Mouse (Mus musculus) CH12.LX (cell line): ENCODE data around the gene Pde4d. TPM values are rescaled to one million over a fixed set of nuclear protein-coding genes. Genes with fewer than 3 reads are reported as not detected.

Source experiments
- DNase-seq: peaks from one replicate; pipeline ENCODE4 v3.0.0-alpha.2; 2013; ENCODE audit errors: extremely low read depth
- H3K27ac ChIP-seq: 2 replicates; pipeline ENCODE4 v1.5.1; 2012; ENCODE audit warnings: low read depth, mild to moderate bottlenecking, control low read depth, moderate library complexity; ENCODE audit not compliant: insufficient read depth
- H3K27me3 ChIP-seq: replicated peaks from 2 replicates; pipeline ENCODE3; 2012; ENCODE audit warnings: inconsistent platforms
- H3K36me3 ChIP-seq, 2 experiments: replicated peaks in 1 of 2; 2 replicates each; pipeline versions ENCODE3 to v1.6.1; 2012; ENCODE audit warnings: inconsistent platforms in 1 of 2, low read length in 1 of 2, mild to moderate bottlenecking in 1 of 2, mixed read lengths in 1 of 2, moderate library complexity in 1 of 2; ENCODE audit not compliant: control insufficient read depth in 1 of 2, insufficient read depth in 1 of 2
- H3K4me1 ChIP-seq, 2 experiments: 2 replicates each; pipeline ENCODE4 v1.6.1; 2012; ENCODE audit warnings: inconsistent platforms in 1 of 2, moderate library complexity in 1 of 2; ENCODE audit not compliant: insufficient read depth in 2 of 2, control insufficient read depth in 1 of 2
- H3K4me2 ChIP-seq: 2 replicates; pipeline ENCODE4 v1.6.1; 2012; ENCODE audit warnings: low read depth, mild to moderate bottlenecking, control low read depth; ENCODE audit not compliant: poor library complexity, insufficient read depth, severe bottlenecking
- H3K4me3 ChIP-seq, 3 experiments: fragments of 150-350 bp in 1 of 3; sonication (generic) in 1 of 3; replicated peaks in 1 of 3; 2 replicates each; pipeline versions ENCODE3 to v1.5.1; 2011 to 2012; ENCODE audit warnings: low read depth in 2 of 3, low read length in 2 of 3, mild to moderate bottlenecking in 2 of 3, moderate library complexity in 2 of 3, control low read depth in 1 of 3, improper control_type of control experiment in 1 of 3, inconsistent platforms in 1 of 3, mixed read lengths in 1 of 3; ENCODE audit not compliant: poor library complexity in 1 of 3
- H3K79me2 ChIP-seq: replicated peaks from 2 replicates; pipeline ENCODE4 v1.6.1; 2012; ENCODE audit warnings: mild to moderate bottlenecking, moderate library complexity; ENCODE audit not compliant: control insufficient read depth, poor library complexity, insufficient read depth, severe bottlenecking; ENCODE audit errors: extremely low read depth
- H3K9ac ChIP-seq: 2 replicates; pipeline ENCODE4 v1.6.1; 2012; ENCODE audit warnings: low read depth, mild to moderate bottlenecking, control low read depth, moderate library complexity; ENCODE audit not compliant: insufficient read depth
- H3K9me3 ChIP-seq: replicated peaks from 2 replicates; pipeline ENCODE3; 2012; ENCODE audit warnings: low read length, inconsistent platforms, mixed read lengths
- BHLHE40 ChIP-seq: IDR thresholded peaks from 2 replicates; pipeline ENCODE4 v1.6.1; 2011; ENCODE audit warnings: mild to moderate bottlenecking, low read depth, low read length, improper control_type of control experiment
- E2F4 ChIP-seq: IDR thresholded peaks from 2 replicates; pipeline ENCODE4 v1.6.1; 2011; ENCODE audit warnings: low read depth, low read length, improper control_type of control experiment; ENCODE audit not compliant: insufficient replicate concordance
- EP300 ChIP-seq: IDR thresholded peaks from 2 replicates; pipeline ENCODE4 v1.6.1; 2011; ENCODE audit warnings: low read length, improper control_type of control experiment
- GABPA ChIP-seq: IDR thresholded peaks from 2 replicates; pipeline ENCODE4 v1.6.1; 2012; ENCODE audit warnings: low read depth, low read length, improper control_type of control experiment, inconsistent platforms; ENCODE audit not compliant: insufficient replicate concordance
- HCFC1 ChIP-seq: IDR thresholded peaks from 2 replicates; pipeline ENCODE4 v1.6.1; 2012; ENCODE audit warnings: low read depth, mild to moderate bottlenecking, inconsistent platforms, low read length, improper control_type of control experiment
- JUND ChIP-seq: conservative IDR thresholded peaks from 2 replicates; pipeline ENCODE4 v1.6.1; 2011; ENCODE audit warnings: low read depth, low read length, improper control_type of control experiment
- MAFK ChIP-seq: IDR thresholded peaks from 2 replicates; pipeline ENCODE4 v1.6.1; 2011; ENCODE audit warnings: low read length, improper control_type of control experiment; ENCODE audit not compliant: insufficient replicate concordance
- MAX ChIP-seq: IDR thresholded peaks from 2 replicates; pipeline ENCODE4 v1.6.1; 2011; ENCODE audit warnings: low read length, improper control_type of control experiment
- MAZ ChIP-seq: IDR thresholded peaks from 2 replicates; pipeline ENCODE4 v1.6.1; 2012; ENCODE audit warnings: low read depth, mild to moderate bottlenecking, inconsistent platforms, low read length, improper control_type of control experiment, moderate library complexity
- MYC ChIP-seq: IDR thresholded peaks from 2 replicates; pipeline ENCODE4 v1.6.1; 2011; ENCODE audit warnings: low read depth, mild to moderate bottlenecking, improper control_type of control experiment, low read length
- NELFE ChIP-seq: IDR thresholded peaks from 2 replicates; pipeline ENCODE4 v1.6.1; 2011; ENCODE audit warnings: low read depth, low read length, improper control_type of control experiment
- NRF1 ChIP-seq: IDR thresholded peaks from 2 replicates; pipeline ENCODE4 v1.6.1; 2014; ENCODE audit warnings: low read depth, mild to moderate bottlenecking, inconsistent platforms, low read length, improper control_type of control experiment, moderate library complexity
- PAX5 ChIP-seq: IDR thresholded peaks from 2 replicates; pipeline ENCODE4 v1.6.1; 2012; ENCODE audit warnings: low read length, inconsistent platforms, mixed read lengths
- POLR2A ChIP-seq: IDR thresholded peaks from 2 replicates; pipeline ENCODE4 v1.6.1; 2011; ENCODE audit warnings: low read depth, mild to moderate bottlenecking, improper control_type of control experiment, low read length
- RAD21 ChIP-seq: IDR thresholded peaks from 2 replicates; pipeline ENCODE4 v1.6.1; 2011; ENCODE audit warnings: low read depth, mild to moderate bottlenecking, low read length, improper control_type of control experiment, moderate library complexity
- TCF12 ChIP-seq: IDR thresholded peaks from 2 replicates; pipeline ENCODE4 v1.6.1; 2014; ENCODE audit warnings: low read depth, mild to moderate bottlenecking, inconsistent platforms, low read length, improper control_type of control experiment
- USF1 ChIP-seq: IDR thresholded peaks from 2 replicates; pipeline ENCODE4 v1.6.1; 2014; ENCODE audit warnings: low read depth, mild to moderate bottlenecking, inconsistent platforms, low read length, improper control_type of control experiment
- ZC3H11A ChIP-seq: IDR thresholded peaks from 2 replicates; pipeline ENCODE4 v1.6.1; 2012; ENCODE audit warnings: low read depth, mild to moderate bottlenecking, inconsistent platforms, low read length, improper control_type of control experiment
- ZKSCAN1 ChIP-seq: IDR thresholded peaks from 2 replicates; pipeline ENCODE4 v1.6.1; 2012; ENCODE audit warnings: low read depth, inconsistent platforms, low read length, improper control_type of control experiment, borderline replicate concordance
- ZMIZ1 ChIP-seq: IDR thresholded peaks from 2 replicates; pipeline ENCODE4 v1.6.1; 2012; ENCODE audit warnings: low read depth, mild to moderate bottlenecking, inconsistent platforms, low read length, improper control_type of control experiment
- dilution Hi-C: fragments of 300-500 bp; cut with MboI; formaldehyde crosslinking; loops from 2 replicates; pipeline ENCODE4 v1.14.3; 2020; ENCODE audit warnings: low sequenced_read_pairs; ENCODE audit not compliant: extremely low pct_unique_long_range_greater_than_20kb, extremely low pct_ligation_motif_present
- in situ Hi-C: fragments of 300-500 bp; cut with MboI; formaldehyde crosslinking; loops from 3 replicates; pipeline ENCODE4 v1.14.3; 2019; ENCODE audit warnings: low sequenced_read_pairs, low pct_ligation_motif_present, low pct_unique_long_range_greater_than_20kb, mixed read lengths
- polyA plus RNA-seq: library from polyadenylated mRNA; unstranded; fragments of >175 nt; gene quantifications from 2 replicates; pipeline ENCODE4 v1.2.1, GENCODE M21; 2012; ENCODE audit warnings: low read depth; ENCODE audit not compliant: insufficient read length
- total RNA-seq, 2 experiments: library from RNA; depleted of rRNA; stranded (reverse); fragments of 300-350 nt in 1 of 2; fragments of >200 nt in 1 of 2; gene quantifications; 2 replicates each; pipeline ENCODE4 v1.2.3; 2012 to 2014

Gene Pde4d
- total and polyA plus RNA-seq, 3 experiments, result not detected

DNA sequence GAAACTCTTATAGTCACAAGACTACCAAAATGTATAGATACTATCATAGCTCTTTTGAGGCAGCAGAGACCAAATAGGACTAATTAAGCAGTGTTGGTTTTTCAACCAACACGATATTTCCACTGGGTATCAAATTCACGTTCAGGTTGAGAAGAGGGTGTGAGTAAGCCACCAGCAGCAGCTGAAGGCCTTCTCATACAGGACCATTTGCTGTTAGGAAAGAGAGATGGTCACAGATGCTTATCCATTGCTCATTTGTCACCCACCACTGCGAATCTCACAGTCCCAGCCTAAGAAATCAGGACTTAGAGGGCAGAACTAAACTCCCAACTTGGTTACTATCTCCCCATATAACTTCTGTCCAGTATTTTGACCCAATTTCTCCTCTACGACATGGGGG, 1338.9 kb downstream of the Pde4d start:
- no peak for TF ChIP-seq NRF1
- no peak for TF ChIP-seq GABPA
- TF ChIP-seq TCF12, result no peak
- no peak for TF ChIP-seq BHLHE40
- TF ChIP-seq E2F4, result no peak
- no peak for TF ChIP-seq MAFK
- no peak for TF ChIP-seq POLR2A
- TF ChIP-seq ZMIZ1, result no peak
- TF ChIP-seq NELFE, result no peak
- TF ChIP-seq MAZ, result no peak
- TF ChIP-seq JUND, result no peak
- no peak for TF ChIP-seq HCFC1
- dilution Hi-C loops, result no loop called here
- H3K36me3 ChIP-seq, result no peaks in the 10 kb centered on the region

DNA sequence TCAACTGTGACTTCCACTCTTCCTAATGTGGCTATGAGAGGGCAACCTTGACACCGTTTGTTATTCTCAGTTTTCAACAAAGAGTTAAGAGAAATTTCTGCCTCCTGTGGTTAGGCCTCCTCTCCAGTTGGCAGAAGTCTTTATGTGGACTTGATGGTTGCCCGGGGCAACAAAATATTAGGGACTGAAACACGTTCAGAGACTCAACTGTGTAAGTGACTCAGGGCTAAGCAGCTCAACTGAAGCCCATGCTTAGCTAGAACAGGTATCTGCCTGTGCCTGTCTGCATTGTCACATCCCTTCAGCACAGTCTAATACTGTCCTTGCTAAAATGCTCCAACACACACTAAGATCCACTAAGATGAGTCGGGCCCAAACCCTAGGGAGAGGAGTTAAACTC, 1339.4 kb downstream of the Pde4d start:
- H3K36me3 ChIP-seq, result no peaks in the 10 kb centered on the region
- dilution Hi-C loops, result no loop called here
- in situ Hi-C loops, result no loop called here

More for the DNA sequence above, 1338.9 kb downstream of the Pde4d start:
- no peak overlapping the region for H3K4me2 ChIP-seq
- no peak for DNase-seq
- no peak overlapping the region for H3K9ac ChIP-seq
- no peak overlapping the region for H3K27ac ChIP-seq
- in situ Hi-C loops, result no loop called here
- H3K4me1 ChIP-seq, result no peaks in the 10 kb centered on the region
- no peak overlapping the region for H3K4me3 ChIP-seq
- H3K79me2 ChIP-seq, result no peaks in the 10 kb centered on the region
- H3K9me3 ChIP-seq, result peaks cover 48% of the 10 kb centered on the region
- no peaks in the 10 kb centered on the region for H3K27me3 ChIP-seq

More for the DNA sequence above, 1339.4 kb downstream of the Pde4d start:
- no peak overlapping the region for H3K9ac ChIP-seq
- no peaks in the 10 kb centered on the region for H3K79me2 ChIP-seq
- TF ChIP-seq ZC3H11A (no peak), USF1 (no peak), BHLHE40 (no peak), MYC (no peak), PAX5 (no peak), EP300 (no peak), RAD21 (no peak), ZKSCAN1 (no peak), MAX (no peak)
- TF ChIP-seq, all 38 proteins: peak for 0
- Histone ChIP-seq H3K4me1 (no peaks in the 10 kb centered on the region), H3K27me3 (no peaks in the 10 kb centered on the region), H3K9me3 (peaks cover 51% of the 10 kb centered on the region), H3K4me2 (no peak overlapping the region), H3K27ac (no peak overlapping the region), H3K4me3 (no peak overlapping the region)
- DNase-seq, result no peak
